Mouse (Mus musculus) common myeloid progenitor, adult 5-6 weeks (primary cell): ENCODE measurements around the gene Lrrtm4. TPM values are rescaled to one million over a fixed set of nuclear protein-coding genes. Genes with fewer than 3 reads are reported as not detected.

Experiments used
- ATAC-seq: replicated peaks from 2 replicates; pipeline ENCODE4 v1.8.0; 2016; ENCODE audit warnings: low read depth, mild to moderate bottlenecking, moderate TSS enrichment, inconsistent platforms; ENCODE audit not compliant: poor library complexity, severe bottlenecking
- total RNA-seq: library from RNA; stranded (forward); fragments of 200-1000, 187-1606 nt; gene quantifications from 2 replicates; pipeline ENCODE4 v1.2.3, GENCODE M21; 2017

Gene Lrrtm4
- not detected in 2 replicates for total RNA-seq

DNA sequence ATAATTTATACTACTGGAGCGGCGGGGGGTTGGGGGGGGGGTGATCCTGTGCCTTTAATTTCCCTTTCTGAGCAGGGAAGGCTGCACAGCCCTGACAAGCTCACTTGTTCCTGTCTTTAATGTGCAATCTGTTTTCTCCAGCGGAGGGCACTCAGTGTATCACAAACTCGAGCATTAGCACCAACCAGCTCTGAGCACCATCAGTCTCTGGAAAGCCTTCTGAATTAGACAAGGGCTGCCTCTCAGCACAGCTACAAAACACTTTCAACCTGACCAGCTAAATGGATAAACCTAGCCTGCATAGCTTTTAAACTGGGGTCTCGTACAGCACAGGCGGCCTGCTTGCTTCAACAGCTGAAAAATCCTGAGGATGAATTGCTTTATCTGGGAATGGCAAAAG, at the start of gene Lrrtm4:
Lrrtm4 (plus strand) TSS at position 113 of the 400 bp plus-strand sequence.
- no peak; the same call in 1 of the 2 replicates for ATAC-seq

DNA sequence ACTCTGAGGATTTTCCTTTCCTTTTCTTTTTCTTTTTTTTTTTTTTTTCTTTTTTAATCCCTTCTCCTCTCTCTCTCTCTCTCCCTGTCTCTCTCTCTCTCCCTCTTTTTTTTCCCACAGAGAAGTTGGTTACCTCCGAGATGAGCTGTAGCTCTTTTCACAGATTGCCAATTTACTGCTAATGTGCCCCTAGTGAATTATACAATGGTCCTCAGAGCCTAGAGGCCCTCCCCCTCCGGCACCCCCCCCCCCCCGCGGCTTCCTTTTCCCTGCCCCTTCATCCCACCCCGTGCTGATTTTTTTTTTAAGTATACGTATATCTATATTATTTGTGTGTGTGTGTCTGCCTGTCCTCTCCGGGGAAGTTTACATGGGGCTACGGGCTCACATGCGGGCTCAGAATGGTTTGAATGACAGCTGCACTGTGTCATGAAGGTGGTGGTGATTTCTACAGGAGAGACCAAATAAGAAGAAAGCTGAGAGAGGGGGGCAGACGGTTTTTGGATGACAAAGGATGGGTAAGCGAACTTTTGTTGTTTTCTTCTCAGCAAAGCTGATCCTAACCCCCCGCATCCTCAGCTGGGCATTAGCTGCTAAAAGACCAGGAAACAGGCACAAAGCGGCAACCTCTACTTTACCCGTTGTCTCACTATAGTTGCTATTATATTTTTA, 648 bp downstream of the Lrrtm4 start:
- no peak for ATAC-seq

DNA sequence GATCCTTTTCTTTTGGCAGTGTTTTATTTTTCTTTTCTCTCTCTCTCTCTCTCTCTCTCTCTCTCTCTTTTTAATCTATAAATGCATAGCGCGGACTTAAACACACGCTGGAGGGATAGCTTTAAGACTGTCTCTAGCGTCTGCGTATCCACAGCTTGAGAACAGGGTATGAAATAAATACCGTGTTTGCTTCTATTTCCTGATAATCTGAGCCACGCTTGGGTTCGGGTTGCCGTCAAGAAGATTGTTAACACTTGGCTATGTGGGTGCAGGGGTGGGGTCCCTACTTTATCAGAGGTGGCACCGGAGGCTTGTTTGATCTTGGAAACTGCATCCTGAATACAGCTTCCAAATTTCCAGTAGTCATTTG, 1.2 kb downstream of the Lrrtm4 start:
- no peak for ATAC-seq

DNA sequence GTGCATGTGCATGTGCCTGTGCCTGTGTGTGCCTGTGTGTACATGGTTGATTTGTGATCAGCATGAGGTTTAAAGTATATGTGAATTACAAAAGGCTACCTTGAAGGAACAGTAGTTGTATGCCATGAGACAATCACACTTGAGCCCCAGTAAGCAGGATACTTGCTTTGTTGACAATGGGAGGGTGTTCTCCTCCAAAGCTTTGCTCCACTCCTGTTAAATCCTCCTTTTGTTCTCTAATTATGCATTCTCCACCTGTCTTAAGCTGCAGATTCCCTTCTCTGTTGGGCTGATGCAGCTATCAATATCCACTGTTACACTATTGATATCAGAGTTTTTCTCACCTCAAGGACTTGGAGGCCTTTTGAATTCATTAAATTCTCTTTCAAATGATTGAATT, 38.2 kb downstream of the Lrrtm4 start:
- ATAC-seq, result no peak

DNA sequence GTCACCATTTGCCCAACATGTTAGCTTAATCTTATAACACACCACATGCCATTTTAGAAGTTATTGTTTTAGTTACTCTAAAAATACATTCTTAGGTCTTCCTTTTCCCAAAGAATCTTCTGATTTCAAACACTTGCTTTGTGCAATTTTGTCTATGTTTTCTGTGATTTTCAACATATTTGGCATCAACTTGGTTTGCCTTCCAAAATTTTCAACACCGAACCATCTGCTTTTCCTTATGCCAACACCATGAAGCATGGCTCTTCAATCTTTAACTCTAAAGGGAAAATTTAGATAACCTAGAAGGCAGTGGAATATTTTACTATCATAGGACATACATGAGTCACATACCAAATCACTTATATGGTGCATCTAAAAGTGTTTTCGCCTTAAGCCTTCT, 59.3 kb downstream of the Lrrtm4 start:
- no peak for ATAC-seq

DNA sequence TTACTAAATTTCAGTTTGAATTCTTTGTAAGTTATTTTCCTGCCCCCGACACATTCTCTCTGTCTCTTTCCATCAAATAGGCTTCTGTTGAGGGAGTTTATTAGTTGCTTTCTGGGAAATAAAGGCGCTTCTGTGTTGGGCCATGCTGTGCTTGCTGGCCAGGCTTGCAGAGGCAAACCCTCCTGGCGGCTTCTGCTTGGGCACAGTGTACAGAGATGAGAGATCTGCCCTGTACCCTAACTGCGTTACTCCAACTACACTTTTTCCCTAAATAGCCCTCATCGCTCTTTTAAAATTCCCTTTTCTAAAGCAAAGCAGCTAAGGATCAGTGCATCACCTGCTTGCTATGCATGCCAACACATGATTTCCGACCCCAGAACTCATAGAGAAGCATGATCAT, 60.6 kb downstream of the Lrrtm4 start:
- ATAC-seq, result no peak

DNA sequence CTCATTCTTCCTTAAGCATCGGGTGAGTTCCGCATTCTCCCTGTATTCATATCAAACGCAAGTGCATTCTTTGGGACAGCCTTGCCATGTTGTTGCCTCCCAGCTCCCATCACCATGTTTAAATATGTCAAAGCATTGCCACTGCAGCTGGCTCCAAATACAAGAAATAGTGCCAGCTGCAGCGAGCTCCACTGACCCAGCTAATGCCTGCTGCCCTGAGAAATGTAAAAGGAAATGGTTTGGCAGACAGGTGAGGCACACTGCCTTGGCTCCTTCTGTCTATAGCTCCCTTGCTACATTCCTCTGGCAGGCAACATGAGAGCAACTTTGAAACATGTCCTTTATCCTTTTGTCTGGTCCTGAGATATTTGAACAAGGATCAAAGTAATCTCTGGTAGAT, 76.2 kb downstream of the Lrrtm4 start:
- no peak for ATAC-seq

DNA sequence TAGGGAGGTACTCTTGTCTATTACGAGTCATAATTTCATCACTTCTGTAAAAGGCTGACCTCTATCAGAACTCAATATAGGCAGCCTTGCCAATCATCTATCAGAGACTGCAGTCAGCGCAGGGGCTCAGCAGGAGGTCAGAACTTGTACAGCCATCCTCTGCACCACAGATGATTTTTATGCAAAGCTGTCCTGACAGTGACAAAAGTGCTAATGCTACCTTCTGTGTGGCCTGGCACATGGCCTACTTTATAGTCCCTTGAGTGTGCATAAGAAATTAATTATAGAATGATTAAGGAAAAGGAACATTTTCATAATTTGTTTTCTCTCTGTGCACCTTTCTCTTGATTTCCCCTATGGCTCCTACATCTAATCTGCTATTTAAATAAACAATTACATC, 86.7 kb downstream of the Lrrtm4 start:
- no peak for ATAC-seq

DNA sequence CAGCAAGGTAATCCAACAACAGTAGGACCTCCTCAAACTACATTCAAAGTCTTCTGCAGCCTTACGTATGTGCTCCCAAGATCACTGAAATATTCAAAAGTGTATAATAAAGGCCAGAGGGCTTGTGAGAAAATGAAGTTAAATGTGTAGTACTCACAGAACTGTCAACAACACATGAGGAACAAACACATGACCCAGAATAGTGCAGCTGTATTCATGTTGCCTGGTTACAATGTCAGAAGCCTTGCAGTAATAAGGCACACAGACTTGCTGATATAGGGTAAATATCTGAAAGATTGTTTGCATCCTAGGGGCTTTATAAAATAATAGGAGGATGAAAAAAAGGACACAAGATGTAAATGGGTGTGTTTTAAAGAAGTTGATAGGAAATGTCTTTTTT, 87.2 kb downstream of the Lrrtm4 start:
- no peak for ATAC-seq

DNA sequence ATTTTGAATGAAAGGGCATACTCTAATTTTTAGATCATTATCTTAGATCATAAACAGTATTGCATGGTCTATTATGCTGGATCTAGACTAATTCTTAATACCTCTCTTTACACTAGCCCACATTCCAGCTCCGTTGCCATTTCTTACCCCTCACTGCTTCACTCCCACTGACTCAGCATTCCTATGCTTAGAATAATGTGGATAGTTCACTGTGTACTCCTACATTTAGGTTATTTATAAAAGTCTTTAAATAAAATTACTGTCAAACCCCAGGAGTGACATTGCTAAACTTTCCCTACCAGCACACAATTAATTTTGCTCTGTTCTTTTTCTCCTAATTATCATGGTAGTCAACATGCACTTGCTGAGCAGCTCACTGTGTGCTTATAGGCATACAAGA, 107.7 kb downstream of the Lrrtm4 start:
- ATAC-seq, result no peak

DNA sequence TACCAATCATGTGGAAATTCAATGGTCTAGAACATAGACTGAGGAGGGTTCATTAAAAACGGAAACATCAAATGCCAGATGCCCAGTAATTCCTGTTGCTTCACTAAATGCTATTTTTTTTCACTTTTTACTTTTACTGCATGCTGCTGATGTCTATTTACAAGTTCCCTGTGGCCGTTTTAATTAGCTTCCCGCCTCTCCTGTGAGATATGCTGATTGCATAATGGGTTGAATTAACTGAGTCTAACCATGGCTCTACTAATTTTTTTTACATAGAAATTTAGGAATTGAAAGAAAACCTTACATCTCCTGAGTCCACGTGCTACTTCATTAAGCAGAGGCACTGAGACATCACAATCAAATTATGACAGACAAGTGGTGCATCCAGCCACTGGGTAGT, 143.9 kb downstream of the Lrrtm4 start:
- ATAC-seq, result no peak

DNA sequence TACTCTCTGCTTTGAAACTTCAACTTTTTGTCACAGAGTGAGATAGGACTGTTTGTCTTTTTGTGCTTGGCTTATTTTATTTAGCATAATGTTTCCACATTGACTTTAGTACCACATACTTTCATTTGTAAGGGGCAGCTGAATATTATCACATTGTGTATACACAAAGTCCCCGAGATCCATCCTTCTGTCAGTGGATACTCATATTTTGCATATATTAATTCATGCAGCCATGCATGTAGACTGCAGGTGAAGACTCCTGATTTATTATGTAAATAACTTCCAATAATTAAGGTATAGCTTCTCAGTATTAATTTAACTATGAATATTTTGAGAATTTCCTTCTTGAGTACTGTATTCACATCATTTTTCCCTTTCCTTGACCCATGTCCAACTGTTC, 163.2 kb downstream of the Lrrtm4 start:
- no peak for ATAC-seq

DNA sequence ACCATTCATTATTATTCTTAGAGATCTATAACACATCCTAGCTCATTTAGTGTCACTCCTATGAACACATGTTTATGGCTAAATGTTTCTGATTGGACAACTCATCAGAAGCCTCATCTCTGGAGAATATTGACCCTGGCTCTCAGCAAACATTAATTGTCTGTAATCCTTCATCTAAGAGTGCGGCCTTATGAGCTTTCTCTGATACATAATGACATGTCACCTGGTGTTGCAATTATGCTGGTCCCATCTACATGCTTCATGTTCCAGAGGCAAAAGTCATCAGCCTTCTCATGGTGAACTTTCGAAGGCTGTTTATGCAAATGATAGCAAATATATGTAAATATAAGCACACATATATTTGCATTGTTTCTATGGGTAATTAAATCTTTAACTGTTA, 163.7 kb downstream of the Lrrtm4 start:
- no peak for ATAC-seq

DNA sequence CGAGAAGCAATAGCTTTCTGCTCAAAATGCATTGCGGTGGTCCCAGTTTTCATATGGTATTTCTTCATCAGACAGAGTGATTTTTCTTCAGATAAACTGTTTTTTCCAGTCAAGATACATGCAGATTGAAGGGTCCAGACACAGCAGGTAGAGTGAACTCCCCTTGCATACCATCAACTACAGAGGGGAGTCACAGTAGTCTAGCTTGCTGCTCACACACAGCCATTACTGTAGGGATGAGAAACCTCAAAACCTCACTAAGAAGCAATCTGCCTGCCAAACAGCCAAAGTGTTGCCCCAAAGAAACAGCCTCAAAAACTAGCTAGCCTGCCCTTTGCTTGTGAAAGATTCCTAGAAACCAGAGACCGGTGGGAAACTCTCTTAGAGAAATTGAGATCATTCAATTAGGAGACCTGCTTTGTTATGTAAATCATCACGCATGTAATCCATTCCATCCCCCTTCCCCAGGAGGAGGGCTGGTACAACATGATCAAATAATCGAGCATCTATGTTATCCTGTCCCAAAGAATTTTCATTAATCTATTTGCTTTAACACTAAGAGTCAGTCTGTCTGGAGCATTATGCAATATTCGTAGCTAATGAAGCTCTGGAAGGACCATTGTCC, 166.9 kb downstream of the Lrrtm4 start:
- ATAC-seq, result no peak

DNA sequence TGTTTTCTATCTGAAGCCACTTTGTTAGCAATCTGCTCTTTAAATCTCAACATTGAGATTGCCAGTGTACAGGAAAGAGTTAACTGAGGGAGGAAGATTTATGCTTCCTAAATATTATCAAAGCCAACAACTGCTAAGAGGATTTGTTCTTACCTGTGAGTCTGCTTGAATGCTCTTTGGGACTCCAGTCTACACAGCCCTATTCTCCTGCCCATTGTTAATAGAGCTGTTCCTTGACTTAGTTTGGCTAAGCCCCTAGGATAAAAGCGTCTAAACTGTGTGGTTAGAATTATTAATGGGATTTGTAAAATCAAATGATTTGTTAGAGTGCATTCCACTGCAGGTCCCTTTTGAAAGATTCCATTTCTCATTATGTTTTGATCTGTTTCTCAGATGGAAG, 168.1 kb downstream of the Lrrtm4 start:
- ATAC-seq, result no peak

DNA sequence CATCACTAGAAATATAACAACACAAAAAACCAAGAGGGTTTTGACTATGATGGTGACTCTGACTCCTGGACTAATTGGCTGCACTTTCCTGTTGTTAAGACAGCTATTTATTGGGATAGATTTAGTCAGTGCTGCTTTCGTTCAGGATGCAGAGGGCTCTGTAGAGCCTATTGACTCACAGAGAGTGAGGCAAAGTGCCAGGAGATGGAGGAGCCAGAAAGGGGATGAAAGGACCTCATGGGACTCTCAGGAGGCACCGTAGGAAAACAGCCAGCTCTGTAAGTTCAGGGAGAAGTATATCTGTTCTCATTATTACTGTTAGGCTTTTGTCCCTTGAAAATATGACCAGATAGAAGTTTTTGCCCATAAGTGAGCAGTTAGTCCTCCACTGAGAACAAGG, 190.8 kb downstream of the Lrrtm4 start:
- ATAC-seq, result no peak

DNA sequence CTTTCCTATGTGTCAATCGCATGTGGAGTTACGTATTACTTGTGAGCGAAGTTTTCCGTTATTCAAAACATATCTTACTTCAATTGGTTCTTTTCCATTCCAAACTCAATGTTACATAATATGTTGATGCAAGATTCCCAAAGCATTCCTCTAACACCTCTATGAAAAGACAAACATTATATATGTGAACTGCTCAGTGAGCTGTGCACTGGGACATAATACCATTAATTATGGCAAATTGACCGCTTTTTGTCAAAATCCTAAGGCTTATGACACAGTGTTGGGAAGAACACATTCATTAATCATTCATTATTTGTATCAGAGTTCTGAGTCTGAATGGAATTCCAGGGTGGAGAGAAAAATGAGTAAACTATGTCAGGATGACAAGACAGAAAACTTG, 191.6 kb downstream of the Lrrtm4 start:
- ATAC-seq, result no peak

DNA sequence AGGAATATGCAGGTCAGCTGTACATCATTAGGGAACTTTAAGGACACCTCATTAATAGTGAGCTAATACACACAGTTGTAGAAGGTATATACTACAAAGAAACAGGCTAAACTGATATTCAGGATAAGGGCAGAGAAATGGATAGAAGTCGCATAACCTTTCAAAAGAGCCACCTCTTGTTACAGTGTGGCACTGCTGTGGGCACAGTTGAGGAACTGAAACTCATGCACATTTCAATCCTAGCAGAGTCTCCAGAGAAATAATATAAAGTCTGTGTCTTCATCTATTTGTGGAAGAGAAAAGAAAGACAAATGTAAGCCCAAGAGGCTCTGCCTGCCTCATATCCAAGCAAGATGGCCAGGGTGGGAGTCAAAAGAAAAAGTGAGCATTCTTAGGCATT, 242.9 kb downstream of the Lrrtm4 start:
- ATAC-seq, result peak; percentile 79

DNA sequence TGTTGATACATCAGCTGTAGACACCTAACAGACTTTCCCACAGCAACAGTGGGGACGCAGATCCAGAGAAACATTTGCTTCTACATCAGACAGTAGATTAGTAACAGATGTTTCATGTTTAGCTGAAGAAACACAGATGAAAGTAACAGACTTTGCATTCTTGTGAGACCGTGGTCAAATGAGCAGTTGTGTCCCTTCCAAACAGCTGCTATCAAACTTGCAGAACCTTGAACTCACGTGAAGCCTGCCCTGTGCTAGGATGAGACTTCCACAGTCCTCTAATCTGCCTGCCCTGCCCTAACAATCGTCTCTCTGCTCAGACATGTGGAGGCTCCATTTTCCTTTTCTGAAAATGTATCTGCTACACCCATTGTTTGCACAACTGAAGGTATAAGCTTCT, 245.3 kb downstream of the Lrrtm4 start:
- no peak for ATAC-seq

DNA sequence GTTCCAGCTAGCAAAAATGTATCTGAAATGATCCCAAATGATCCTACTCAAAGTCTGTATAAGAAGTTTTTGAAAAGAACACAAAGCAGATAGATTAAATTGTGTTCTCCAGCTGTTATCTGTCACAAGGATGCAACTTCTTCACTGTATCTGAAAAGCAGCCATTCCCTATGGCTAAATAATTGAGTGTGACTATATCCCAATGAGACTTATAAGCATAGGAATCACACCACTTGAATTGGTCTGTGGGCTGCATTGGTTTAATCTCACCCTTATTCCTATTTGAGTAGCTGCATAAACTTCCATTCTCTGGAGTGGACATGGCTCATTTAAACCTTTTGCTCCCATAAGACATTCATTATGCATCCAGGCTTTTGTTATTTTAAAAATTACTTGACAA, 245.9 kb downstream of the Lrrtm4 start:
- no peak for ATAC-seq

DNA sequence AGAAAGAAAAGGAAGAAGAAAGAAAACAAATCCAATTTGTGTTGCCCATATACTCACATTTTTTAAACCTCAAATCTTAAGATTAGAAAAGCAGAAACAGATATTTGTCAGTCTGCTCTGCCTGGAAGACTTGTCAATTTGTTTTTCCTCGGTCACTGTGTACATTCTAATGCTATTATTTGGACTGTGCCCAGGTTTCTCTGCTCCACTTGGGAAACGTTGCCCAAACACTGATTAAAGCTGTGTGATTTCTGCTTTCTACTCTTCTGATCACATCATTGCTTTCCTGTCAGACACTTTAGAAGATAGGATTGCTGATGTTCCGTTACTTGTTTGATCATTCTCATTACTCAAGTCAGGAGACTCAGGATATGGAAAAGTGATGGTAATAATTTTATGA, 247.1 kb downstream of the Lrrtm4 start:
- ATAC-seq, result no peak

DNA sequence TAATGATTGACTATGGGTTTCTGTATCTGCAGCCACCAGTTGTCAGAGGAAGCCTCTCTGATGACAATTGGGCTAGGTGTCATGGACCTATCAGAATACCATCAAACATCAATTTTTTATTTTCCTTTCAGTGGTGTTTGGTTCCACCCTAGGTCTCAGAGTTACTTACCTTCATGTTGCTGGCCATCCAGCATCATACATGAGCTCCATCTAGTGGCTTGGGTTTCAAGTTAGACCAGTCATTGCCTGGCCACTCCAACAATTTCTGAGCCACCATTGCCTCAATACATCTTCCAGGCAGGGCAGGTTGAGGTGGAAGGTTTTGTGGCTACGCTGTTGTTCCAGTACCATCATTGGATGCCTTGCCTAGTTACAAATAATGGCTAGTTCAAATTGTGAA, 268.3 kb downstream of the Lrrtm4 start:
- ATAC-seq, result peak; percentile 71
